Mouse (Mus musculus) monocyte, adult 2 months (primary cell): Measurements from ENCODE around the gene Gpr137.
A peak's percentile ranks its signal among the peaks of the same experiment; 100 is the strongest.

ENCODE experiments used
- DNase-seq, 2 experiments: peaks; one replicate each; pipeline ENCODE4 v3.0.0; 2022; ENCODE audit warnings: low spot score in 2 of 2, low read depth in 1 of 2

The Gpr137 gene

GRCm38 (mm10) chr19:6973581-6974190, 31.4 kb upstream of the Gpr137 start:
- no peak for DNase-seq

- DNase-seq = no peak
These were observed 30.1 kb upstream of the Gpr137 start for GRCm38 (mm10) chr19:6972247-6972917.

- no peak for DNase-seq
These were observed 29.4 kb upstream of the Gpr137 start for GRCm38 (mm10) chr19:6971644-6972043.

- DNase-seq = no peak
These were observed 28.3 kb upstream of the Gpr137 start for GRCm38 (mm10) chr19:6970460-6971085.

GRCm38 (mm10) chr19:6969665-6970381, 27.5 kb upstream of the Gpr137 start:
- DNase-seq = peak in 1 of 2 experiments; percentile 57

- no peak for DNase-seq
These were observed 27.0 kb upstream of the Gpr137 start for GRCm38 (mm10) chr19:6969291-6969664.

- DNase-seq = no peak
These were observed 26.4 kb upstream of the Gpr137 start for GRCm38 (mm10) chr19:6968491-6969271.

- no peak for DNase-seq
These were observed 14.2 kb upstream of the Gpr137 start for GRCm38 (mm10) chr19:6956461-6956860.

- no peak for DNase-seq
These were observed 13.1 kb upstream of the Gpr137 start for GRCm38 (mm10) chr19:6955424-6955823.

- no peak for DNase-seq
These were observed 11.8 kb upstream of the Gpr137 start for GRCm38 (mm10) chr19:6954046-6954445.

- DNase-seq = no peak
These were observed 10.4 kb upstream of the Gpr137 start for GRCm38 (mm10) chr19:6952712-6953037.

GRCm38 (mm10) chr19:6951994-6952711, 9.9 kb upstream of the Gpr137 start:
- no peak for DNase-seq

- DNase-seq = peak; percentile 75 to 77
These were observed 9.2 kb upstream of the Gpr137 start for GRCm38 (mm10) chr19:6951381-6951968.

- DNase-seq = no peak
These were observed 8.4 kb upstream of the Gpr137 start for GRCm38 (mm10) chr19:6950613-6951153.

GRCm38 (mm10) chr19:6949951-6950350, 7.7 kb upstream of the Gpr137 start:
- no peak for DNase-seq

- no peak for DNase-seq
These were observed 7.3 kb upstream of the Gpr137 start for GRCm38 (mm10) chr19:6949532-6949931.

- DNase-seq = no peak
These were observed 5.9 kb upstream of the Gpr137 start for GRCm38 (mm10) chr19:6948186-6948585.

GRCm38 (mm10) chr19:6947742-6948141, 5.5 kb upstream of the Gpr137 start:
- DNase-seq = no peak

GRCm38 (mm10) chr19:6943709-6944108, 1.4 kb upstream of the Gpr137 start:
- no peak for DNase-seq

GRCm38 (mm10) chr19:6942764-6943163, 484 bp upstream of the Gpr137 start:
- no peak for DNase-seq
